Mouse (Mus musculus) spleen, embryonic (tissue): ENCODE results near the gene Mkrn2os.
"Not testable (repeated sequence)": the region's sequence is repeated elsewhere in the genome, so short reads cannot be mapped to it uniquely, and the experiment has no call there.

Experiments
- CTCF ChIA-PET: fragments of 350-600 bp; sonication (Branson Sonifier 250); formaldehyde crosslinking; loops from one replicate; lab custom pipeline; 2022; lab: Charles Lee

Mkrn2os gene

DNA sequence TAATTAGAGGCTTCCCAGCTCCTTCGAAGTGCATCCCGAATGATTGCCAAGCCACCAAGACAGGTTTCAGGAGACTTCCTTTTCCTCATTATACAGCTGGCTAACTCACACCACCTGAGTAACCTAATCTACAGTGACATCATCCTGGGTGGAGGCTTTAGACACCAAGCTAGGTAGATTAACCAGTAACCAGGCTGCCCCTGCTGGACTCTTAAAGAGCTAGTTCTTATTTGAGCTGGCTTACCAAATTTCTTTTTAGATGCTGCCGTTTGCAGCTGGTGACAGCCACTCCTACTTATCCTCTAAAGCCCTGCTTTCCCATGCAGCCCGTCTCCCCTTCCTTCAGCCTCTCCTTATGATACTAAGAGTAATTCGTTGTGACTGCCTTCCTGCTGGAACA, at the start of gene Mkrn2os:
Mkrn2os (minus strand) TSS at position 119 of the 400 bp plus-strand sequence.
- CTCF ChIA-PET = no interaction called here

DNA sequence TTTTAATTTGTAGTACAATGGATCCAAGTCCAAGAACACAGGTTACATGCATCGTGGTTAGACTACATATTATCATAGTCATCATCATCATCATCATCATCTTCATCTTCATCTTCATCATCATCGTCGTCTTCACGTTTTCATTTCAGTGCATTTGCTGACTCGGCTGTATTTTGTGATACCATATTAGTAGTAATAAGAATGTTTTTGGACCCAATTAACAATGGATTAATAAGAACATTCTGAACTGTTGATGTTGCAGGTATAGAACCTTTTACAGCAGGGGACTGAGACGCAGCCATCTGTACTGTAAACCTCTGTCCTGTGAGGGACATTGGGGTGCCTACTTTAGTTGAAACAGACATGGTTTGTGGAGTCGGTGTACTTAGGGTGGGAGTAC, 45.8 kb upstream of the Mkrn2os start:
- CTCF ChIA-PET = not testable (repeated sequence)

DNA sequence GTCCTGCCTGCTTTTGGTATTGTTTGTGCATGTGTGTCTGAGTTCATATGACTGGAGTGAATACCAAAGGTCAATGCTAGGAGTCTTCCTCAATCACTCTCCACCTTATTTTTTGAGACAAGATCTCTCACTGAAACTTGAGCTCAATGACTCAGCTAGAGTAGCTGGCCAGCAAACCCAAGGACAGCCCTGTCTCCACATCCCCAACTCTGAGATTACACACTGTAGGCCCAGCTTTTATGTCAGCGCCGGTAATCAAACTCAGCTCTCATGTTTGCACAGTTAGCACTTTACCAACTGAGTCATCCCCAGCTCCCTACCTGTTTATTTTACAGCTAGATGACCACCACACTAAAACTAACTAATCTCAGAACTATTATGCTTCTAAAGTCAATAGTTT, 41.6 kb upstream of the Mkrn2os start:
- CTCF ChIA-PET = no interaction called here

DNA sequence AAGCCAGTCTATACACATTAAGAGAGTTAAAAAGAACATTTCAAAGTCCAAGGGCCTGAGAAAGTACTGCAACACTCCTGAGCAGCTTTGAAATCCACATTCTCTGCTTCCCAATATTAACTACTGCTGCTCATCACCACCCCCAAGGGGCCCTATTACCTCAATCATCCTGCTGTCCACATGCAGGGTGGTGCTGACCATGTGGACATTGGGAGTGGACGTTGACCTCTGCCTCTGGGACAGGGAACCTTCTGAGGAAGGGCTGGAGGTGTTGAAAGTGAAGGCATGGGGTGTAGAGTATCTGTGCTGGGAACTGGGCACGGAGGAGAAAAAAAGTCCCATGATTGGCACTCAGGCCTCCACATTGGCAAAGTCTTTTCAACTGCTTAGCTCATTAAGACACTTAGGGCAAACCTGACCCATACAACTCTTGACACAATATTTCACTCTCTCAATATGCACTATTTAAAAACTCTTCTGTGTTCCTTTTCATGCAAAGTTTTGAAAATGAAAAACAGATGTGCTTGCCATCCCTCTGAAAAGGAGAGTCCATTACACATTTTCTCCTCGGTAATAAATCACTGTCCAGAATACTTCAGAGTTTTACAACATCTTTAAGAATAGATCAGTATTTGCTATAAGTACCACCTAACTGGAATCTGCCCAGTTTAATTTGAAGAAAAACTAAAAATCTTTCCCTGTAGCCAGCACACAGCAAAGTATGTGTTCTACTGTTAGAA, 38.9 kb upstream of the Mkrn2os start:
- CTCF ChIA-PET = no interaction called here

DNA sequence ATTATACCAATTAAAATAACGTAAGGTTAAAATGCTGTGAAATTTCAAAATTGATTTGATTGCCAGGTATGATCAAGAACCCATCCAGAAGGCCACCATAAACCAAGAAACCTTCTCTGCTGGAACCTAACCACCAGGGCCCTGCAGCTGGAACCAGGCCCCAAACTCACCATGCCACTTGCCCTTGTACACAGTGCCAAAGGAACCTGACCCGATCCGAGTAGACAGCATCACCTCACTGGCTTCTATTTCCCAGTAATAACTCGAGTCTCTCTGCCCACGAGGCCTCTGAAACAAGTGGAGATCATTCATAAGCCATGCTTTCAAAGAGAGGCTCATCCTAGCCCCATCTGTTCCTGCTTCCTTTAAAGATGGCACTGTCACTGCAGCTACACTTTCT, 33.7 kb upstream of the Mkrn2os start:
- CTCF ChIA-PET = no interaction called here

DNA sequence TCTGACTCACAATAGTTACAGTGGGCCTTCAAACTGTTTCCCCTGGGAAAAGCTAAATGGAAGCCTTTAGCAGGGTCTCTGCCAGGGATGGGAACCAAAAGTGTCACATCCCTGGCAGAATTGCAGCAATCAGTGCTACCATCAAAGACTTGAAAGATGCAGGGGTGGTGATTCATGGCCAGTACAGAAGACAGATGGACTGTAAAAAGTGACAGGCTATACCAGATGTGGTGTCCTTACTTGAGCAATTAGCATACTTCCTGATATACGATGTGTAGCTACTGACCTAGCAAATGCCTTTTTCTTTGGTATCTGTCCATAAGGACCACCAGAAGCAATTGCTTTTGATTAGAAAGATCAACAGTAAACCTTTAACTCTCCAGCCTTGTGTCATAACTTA, 28.6 kb upstream of the Mkrn2os start:
- CTCF ChIA-PET = interaction anchor here (0.6 kb wide), 1 partner anchor 182 kb away, joined by 5 read pairs; no protein-coding TSS in a partner anchor

DNA sequence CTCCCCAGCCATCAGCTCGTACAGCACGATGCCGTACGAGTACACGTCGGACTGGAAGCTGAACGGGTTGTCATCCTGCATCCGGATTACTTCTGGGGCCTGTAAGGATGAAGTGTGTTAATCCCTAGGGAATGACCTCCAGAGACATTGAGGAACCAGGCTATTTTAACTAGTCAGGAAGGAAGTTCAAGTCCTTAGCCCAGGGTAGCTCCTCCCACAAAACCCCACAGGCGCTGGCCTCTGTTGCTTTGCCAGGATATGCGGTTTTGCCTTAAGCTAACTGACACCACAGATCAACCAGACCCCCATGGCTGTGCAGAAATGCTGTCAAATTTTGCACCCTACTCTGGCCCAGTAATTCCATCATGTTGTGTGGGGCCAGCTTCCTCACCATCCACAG, 27.4 kb upstream of the Mkrn2os start:
- CTCF ChIA-PET = no interaction called here

DNA sequence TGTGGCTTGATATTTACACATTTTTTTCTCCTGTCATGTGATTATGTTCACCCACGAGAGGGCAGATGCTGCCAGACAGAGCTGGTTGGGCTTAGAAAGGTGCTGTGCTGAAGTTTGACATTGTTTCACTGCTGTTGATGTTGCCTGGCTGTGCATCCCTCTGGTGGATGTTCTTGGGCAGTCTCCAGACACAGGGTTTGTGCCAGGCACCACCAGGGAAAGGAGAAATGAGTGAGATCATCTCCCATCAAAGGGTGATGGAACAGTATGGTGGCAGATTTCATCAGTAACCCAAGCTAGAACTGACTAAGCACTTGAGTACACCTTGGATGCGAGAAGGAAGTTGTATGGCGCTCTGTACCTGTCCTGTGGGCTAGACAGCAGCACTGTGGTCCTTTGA, 23.6 kb upstream of the Mkrn2os start:
- CTCF ChIA-PET = no interaction called here

DNA sequence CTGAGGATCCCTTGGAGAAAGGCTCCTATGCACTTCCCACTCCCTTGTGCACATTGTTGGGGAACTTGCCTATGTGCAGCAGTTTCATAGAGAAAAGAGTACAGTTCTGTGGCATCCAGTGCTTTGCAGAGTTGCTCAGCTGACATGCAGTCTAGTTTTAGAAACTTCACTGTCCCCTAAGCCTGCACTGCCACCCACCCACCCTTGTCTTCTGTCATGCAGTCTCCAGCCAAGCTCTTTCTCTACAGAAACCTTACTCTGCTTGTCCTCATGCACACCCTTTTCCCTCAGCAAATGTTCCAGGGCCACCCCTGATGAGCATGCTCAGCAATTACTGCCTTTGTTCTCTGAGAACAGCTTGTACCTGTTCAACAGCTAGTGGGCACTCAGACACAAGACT, 21.4 kb upstream of the Mkrn2os start:
- CTCF ChIA-PET = no interaction called here

DNA sequence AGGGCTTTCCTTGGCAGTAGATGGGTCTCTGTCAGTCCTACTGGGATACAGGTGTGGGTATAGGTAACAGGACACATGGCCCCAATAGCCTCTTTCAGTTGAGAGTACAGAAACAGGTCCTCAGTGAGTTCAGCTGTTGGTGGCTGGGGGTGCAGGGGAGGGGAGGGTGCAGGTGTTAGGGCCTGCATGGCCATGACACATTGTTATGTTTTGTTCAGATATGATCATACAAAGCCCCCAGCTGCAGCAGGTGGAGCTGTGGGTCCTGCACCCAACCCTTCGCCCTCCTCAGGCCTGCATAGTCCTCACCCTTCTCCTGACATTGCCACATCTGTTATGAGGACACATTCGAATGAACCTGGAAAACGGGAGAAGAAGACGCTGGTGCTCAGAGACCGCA, 17.9 kb upstream of the Mkrn2os start:
- CTCF ChIA-PET = no interaction called here

DNA sequence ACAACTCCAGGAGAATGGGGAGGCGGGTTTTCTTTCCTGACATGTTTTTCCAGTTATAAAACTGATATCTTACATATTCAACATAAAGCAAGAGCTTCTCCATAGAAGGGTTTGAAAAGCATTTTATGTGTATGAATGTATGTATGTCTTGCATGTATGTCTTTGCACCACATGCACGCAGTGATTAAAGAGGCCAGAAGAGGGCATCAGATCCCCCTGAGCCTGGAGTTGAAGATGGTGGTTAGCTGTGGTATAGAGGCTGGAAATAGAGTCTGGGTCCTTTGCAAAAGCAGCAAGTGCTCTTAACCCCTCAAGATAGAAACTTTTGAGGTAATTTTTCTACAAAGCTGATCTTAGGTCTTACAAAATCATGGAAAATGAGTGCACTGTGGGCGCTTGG, 16.7 kb upstream of the Mkrn2os start:
- CTCF ChIA-PET = interaction anchor here (0.6 kb wide), 1 partner anchor 1984 kb away, joined by 3 read pairs; no protein-coding TSS in a partner anchor

DNA sequence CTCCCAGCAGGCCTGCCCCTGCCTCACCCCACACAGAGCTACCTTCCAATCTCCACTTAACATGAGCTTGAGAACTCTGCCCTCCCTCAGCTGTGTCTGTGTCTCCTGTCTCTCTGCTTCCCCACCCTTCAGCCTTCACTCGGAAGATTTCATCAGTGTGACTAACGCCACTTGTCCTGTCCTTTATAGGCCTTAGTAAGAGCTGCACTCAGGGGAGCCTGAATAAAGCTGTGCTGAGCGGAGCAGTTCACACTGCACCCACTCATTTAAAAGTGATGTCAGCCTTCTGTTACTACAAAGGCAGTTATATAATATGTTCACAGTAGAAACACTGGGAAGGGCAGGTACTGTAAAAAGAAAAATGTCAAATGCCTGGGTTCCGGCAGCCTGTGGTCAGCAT, 15.1 kb upstream of the Mkrn2os start:
- CTCF ChIA-PET = interaction anchor here (0.6 to 0.7 kb wide), 3 partner anchors 63 to 392 kb away, joined by 3 to 8 read pairs (median 3); no protein-coding TSS in a partner anchor

DNA sequence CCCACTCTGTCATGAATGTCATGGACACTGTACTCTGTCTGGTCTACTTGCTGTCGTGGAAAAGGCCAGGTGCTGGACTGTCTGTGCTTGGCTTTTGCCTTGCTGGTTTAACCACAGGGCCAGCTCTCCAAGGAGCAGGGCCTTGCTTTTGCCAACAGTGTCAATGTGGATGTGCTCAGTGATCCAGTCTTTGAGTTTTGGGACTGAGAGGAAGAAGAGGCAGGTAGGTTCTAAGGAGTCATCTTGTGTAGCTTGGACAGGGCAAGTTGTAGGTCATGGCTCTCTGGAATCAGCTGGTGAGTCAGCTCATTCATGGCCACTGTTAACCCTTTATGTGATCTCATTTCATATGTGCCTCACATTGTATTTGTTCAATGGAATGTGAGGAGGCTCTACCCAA, 14.1 kb upstream of the Mkrn2os start:
- CTCF ChIA-PET = no interaction called here

DNA sequence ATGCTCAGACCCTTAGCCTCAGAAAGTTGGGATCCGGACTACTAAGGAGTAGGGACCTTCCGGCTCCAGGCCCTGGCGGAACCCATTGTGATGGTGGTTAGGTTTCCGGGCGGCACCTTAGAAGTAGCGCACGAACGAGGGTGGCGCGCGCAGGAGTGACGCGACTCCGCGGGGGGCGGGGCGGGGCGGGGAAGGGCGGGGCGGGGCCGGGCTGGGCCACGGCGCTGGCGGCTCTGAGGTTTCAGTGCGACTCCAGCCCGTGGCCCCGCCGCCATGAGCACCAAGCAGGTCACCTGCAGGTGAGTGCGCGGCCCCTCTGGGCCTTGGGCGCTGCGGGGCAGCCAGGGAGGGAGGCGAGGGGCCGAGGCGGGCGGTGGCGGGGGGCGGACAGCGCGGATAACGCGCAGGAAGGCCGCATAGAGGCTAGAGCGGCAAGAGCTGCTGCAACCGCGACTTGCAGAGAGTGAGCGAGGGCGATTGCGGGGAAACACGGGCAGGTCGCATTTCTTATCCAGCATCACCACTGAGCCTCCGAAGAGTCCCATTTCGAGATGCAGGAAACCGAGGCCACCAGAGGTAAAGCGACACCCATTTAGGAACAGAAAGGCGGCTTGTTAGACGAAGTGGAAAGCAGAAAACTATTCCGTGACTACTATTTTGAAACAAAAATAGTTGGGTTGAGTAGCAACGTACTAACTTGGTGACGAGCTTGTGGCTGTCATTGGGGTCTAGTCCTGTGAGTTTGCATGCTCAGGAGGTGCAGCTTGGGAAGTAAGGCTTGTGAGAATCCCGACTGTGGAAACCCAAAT, 9.5 kb upstream of the Mkrn2os start, which contains the start of gene Mkrn2:
Mkrn2 (plus strand) TSS at position 188 of the 809 bp plus-strand sequence.
- CTCF ChIA-PET = no interaction called here

DNA sequence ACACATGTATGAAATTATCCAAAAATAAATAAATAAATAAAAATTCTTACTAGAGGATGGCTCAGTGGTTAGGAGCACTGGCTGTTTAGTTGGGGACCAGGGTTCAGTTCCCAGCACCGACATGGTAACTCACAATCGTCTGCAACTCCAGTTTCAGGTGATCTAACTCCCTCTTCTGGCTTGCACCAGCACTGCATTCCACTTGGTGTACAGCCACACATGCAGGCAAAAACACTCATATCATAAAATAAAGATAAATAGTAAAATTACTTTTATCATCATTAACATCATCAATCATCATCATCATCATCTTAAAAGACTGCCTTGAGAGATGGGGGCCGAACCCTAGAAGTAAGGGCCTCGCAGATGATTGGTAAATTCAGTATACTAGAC, 8.9 kb upstream of the Mkrn2os start:
- CTCF ChIA-PET = no interaction called here

DNA sequence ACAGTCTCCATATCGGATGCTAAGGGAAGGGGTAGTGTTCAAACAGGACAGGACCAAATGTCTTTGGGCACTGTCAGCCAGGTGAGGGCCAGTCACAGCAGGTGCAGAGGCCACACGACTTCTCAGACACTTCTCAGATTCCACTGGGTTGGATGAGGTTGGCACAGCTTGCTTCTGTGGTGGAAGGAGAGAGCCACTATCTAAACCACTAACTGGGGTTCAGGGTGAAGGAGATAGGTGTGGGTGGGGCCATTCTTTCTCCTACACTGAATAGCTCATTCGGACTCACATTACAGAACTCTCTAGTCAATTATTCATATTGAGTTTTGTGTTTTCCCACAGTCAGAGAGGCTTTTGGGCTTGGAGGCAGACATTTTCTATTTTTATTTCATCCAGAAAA, 3.3 kb upstream of the Mkrn2os start:
- CTCF ChIA-PET = interaction anchor here (0.7 kb wide), 1 partner anchor 674 kb away, joined by 3 read pairs; no protein-coding TSS in a partner anchor

DNA sequence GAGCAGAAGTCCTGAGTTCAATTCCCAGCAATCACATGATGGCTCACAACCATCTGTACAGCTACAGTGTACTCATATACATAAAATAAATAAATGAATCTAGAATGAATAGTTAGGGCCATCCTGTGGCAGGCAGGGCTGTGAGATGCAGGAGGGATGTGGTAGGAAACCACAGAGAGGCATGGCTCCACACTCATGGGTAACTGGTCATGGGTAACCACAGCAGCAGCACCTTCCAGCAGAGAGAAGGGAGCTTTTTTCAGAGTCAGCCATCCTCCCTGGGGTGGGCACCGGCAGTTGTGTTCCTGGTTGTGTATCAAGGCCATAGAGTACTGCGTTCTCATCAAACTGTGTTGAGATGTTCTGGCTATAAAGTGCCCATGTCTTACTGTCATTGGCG, 2.1 kb upstream of the Mkrn2os start:
- CTCF ChIA-PET = no interaction called here

DNA sequence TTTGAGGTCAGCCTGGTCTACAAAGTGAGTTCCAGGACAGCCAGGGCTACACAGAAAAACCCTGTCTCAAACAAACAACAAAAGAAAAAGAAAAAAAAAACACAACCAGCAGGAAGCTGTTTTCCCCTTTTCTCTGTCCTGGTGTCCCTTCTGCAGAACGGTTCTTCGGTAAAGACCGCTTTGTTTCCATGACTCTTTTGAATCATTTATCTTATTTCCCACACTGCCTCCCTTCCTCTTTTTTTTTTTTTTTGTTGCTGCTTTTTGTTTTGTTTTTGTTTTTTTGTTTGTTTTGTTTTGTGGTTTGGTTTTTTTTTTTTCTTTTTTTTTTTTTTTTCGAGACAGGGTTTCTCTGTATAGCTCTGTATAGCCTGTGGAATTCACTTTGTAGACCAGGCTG, 876 bp upstream of the Mkrn2os start:
- CTCF ChIA-PET = interaction anchor here (0.7 kb wide), 1 partner anchor 228 kb away, joined by 3 read pairs; no protein-coding TSS in a partner anchor

DNA sequence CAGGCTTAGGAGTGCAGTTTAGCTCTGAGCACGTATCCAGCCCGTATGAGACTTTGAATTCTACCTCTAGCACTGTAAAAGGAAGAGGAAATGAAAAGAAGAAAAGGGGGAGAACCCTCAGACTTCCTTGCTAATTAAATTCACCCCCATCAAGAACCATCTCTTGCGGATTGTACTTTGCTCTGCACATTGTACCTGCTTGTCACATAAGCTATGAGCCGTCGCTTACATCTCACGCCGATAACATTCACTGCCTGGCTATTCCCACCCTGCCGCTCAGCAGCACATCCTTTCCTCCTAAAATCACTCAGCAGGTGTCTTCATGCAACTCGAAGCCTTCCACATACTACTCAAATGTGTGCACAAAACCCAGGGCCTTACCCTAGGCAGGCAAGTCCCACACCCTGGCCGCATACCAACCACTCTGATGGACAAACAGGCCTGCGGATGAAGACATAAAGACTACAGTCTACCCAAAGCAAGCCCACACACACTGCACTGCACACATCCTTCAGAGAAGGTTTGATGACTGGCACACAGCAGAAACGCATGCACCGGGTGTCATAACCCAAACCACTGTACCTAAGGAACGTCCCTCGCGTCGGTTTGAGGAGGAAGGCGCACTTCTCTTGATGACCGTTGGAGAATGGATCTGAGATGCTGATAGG, 550 bp downstream of the Mkrn2os start:
- CTCF ChIA-PET = no interaction called here

DNA sequence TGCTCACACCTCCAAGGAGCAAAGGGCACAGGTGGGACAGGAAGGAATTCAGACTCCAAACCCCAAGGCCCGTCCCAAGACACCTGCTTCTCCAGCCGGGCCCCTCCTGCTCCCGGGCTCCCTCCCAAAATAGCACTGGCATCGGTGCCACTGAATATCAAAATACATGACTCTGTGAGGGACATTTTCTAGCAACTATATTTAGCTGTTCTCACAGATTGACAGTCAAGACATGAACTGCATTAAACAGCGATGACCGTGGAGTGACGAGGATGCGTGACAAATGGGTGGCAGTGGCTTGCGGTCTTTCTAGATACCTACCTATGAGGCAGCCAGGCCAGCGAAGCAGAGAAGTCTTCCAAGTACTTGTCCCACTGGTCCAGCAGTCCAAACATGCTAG, 6.1 kb downstream of the Mkrn2os start:
- CTCF ChIA-PET = no interaction called here

DNA sequence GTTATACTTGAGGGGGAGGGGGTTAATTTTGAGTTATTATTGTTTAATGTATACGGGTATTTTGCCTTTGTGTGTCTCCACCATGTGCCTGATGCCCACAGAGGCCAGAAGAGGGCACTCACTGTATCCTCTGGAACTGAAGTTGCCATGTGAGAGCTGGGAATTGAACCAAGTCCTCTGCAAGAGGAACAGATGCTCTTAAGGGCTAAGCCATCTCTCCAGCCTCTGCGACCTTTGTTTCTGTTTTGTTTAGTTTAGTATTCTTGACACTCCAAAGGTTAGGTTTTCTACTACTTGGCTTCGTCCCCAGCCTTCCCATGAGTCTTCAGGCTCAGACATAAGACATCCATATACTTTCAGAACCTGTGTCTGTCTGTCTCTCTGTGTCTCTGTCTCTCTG, 8.2 kb downstream of the Mkrn2os start:
- CTCF ChIA-PET = interaction anchor here (0.8 kb wide), 1 partner anchor 684 kb away, joined by 3 read pairs; no protein-coding TSS in a partner anchor
